Mouse (Mus musculus): ENCODE measurements around the gene Sit1.

The Sit1 gene

DNA sequence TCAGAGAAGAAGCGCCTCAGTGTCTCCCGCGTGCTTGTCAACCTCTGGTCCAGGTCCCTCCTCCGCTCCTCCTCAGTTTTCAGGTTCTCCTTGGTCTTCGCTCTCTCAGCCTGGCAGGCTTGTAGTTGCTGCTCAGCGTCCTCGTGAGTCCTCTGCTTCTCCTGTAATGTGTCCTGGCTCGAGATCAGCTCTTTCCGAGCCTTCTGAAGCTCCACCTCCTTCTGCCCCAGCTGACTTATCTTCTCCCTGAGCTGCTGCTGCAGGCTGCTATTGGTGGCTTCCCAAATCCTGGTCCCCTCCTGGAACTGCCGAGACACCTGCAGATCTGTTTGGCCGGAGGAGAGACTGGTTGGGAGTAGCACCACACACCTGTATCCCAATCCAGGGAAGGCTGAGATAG lies 31.2 kb downstream of the Sit1 start:
- H3K36me3 ChIP-seq (ENCODE audit: insufficient read depth, low read length) = peaks cover 7% of the 10 kb centered on the region
- peaks cover 60% of the 10 kb centered on the region for H3K27me3 ChIP-seq (ENCODE audit: insufficient read depth, low read length)
- H3K4me1 ChIP-seq (replicated peaks; ENCODE audit: low read depth, low read length) = peaks cover 24% of the 10 kb centered on the region
- peaks cover 6% of the 10 kb centered on the region; the same call in 1 of the 2 replicates for H3K9me3 ChIP-seq (ENCODE audit: low read length)
- TF ChIP-seq NANOG (IDR thresholded peaks at IDR 0.05; ENCODE audit: borderline replicate concordance, low read length) (no peak), CTCF (conservative IDR thresholded peaks at IDR 0.05; ENCODE audit: low read length) (no peak), POU5F1 (IDR thresholded peaks at IDR 0.05; ENCODE audit: borderline replicate concordance, low read length) (no peak)
- no peak overlapping the region for H3K4me3 ChIP-seq (replicated peaks; ENCODE audit: low read length)

DNA sequence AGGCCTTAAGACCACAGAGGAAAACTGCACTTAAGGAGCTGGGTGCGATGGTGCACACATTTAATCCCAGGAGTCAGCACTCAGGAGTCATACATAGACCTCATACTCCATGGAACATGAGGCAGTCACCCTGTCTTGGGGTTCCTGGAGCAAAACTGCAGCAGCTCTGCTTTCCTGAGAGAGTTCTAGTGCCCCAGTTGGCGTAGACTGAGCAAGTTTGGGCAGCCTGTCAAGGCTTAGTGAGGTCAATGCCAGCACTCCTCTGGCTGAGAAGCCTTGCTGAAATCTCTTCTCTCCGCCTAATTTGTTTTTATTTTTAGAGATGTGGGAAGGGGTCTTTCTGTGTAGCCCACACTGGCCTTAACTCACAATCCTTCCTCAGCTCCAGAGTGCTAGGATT lies 35.0 kb downstream of the Sit1 start:
- Histone ChIP-seq H3K4me1 (replicated peaks; ENCODE audit: low read depth, low read length) (peaks cover 31% of the 10 kb centered on the region), H3K36me3 (ENCODE audit: insufficient read depth, low read length) (peaks cover 31% of the 10 kb centered on the region), H3K9me3 (ENCODE audit: low read length) (peaks cover 6% of the 10 kb centered on the region; the same call in 1 of the 2 replicates), H3K4me3 (replicated peaks; ENCODE audit: low read length) (no peak overlapping the region), H3K27me3 (ENCODE audit: insufficient read depth, low read length) (peaks cover 58% of the 10 kb centered on the region)
- no peak for TF ChIP-seq CTCF (conservative IDR thresholded peaks at IDR 0.05; ENCODE audit: low read length)
- TF ChIP-seq POU5F1 (IDR thresholded peaks at IDR 0.05; ENCODE audit: borderline replicate concordance, low read length) = no peak
- no peak for TF ChIP-seq NANOG (IDR thresholded peaks at IDR 0.05; ENCODE audit: borderline replicate concordance, low read length)

DNA sequence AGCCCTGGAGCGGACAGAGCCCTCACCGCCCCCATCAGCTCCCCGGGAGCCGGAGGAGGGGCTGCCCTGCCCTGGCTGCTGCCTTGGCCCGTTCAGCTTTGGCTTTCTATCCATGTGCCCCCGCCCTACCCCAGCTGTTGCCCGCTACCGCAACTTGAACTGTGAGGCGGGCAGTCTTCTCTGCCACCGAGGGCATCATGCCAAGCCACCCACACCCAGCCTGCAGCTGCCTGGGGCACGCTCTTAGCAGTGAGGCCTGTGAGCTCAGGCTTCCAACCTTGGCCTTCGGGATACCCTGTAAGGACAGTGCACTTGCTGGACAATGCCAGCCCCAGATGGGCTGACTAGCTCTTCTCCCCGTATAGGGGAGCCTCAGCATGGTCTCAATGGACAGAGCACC lies 36.3 kb downstream of the Sit1 start:
- Histone ChIP-seq H3K4me1 (replicated peaks; ENCODE audit: low read depth, low read length) (peaks cover 24% of the 10 kb centered on the region), H3K36me3 (ENCODE audit: insufficient read depth, low read length) (peaks cover 31% of the 10 kb centered on the region), H3K9me3 (ENCODE audit: low read length) (peaks cover 6% of the 10 kb centered on the region; the same call in 1 of the 2 replicates), H3K4me3 (replicated peaks; ENCODE audit: low read length) (no peak overlapping the region), H3K27me3 (ENCODE audit: insufficient read depth, low read length) (peaks cover 47% of the 10 kb centered on the region)
- TF ChIP-seq CTCF (conservative IDR thresholded peaks at IDR 0.05; ENCODE audit: low read length) (no peak), POU5F1 (IDR thresholded peaks at IDR 0.05; ENCODE audit: borderline replicate concordance, low read length) (no peak), NANOG (IDR thresholded peaks at IDR 0.05; ENCODE audit: borderline replicate concordance, low read length) (no peak)

- TF ChIP-seq NANOG (IDR thresholded peaks at IDR 0.05; ENCODE audit: borderline replicate concordance, low read length) (no peak), CTCF (conservative IDR thresholded peaks at IDR 0.05; ENCODE audit: low read length) (no peak), POU5F1 (IDR thresholded peaks at IDR 0.05; ENCODE audit: borderline replicate concordance, low read length) (no peak)
- H3K36me3 ChIP-seq (ENCODE audit: insufficient read depth, low read length) = peaks cover 31% of the 10 kb centered on the region
- H3K4me3 ChIP-seq (replicated peaks; ENCODE audit: low read length) = peak overlapping the region; percentile 92
- no peaks in the 10 kb centered on the region for H3K9me3 ChIP-seq (ENCODE audit: low read length)
- peaks cover 25% of the 10 kb centered on the region for H3K27me3 ChIP-seq (ENCODE audit: insufficient read depth, low read length)
- peaks cover 38% of the 10 kb centered on the region for H3K4me1 ChIP-seq (replicated peaks; ENCODE audit: low read depth, low read length)
Measured at GRCm38 (mm10) chr4:43443511-43443910, 40.0 kb downstream of the Sit1 start.

DNA sequence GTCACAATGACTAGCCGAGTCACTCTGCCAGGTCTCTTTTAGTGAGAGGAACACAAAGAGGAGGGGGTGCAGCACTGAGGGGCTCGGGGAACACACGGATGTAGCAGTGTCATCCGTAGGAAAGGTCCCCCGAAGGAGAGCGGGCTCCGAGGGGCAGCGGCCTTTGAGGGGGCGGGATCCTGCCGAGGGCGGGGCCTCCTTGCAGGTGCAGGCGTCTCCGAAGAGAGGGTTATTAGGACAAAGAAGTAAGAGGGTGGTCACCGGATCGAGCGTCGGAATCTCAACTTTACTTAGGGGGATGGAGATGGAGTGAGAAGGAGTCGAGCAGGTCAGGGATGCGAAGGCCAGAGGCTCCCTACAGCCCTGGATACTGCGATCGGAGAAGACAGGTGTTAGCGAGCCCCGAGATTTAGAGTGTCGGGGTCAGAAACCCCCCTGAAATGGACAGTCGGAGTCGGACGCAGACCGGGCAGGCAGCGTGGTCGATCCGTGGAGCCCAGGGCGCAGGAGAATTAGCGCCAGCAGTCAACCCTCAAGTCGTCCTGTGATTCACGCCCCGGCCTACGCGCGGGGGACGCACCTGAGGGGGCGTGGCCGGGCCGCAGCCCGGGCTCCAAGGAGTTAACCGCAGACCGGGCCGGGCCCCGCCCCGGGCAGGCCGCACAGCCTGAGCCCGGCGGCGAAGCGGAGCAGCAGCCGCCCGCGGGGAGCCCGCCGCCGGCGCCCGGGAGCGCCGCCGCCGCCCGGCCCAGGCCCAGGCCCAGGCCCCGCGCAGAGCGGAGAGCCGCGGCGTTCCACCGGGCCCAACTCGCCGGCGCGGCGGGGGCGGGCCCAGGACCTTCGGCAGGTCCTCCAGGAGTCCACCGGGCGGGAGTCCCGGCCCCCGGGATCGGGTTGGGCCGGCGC lies 40.8 kb downstream of the Sit1 start:
- H3K27me3 ChIP-seq (ENCODE audit: insufficient read depth, low read length) = peaks cover 23% of the 10 kb centered on the region
- TF ChIP-seq POU5F1 (IDR thresholded peaks at IDR 0.05; ENCODE audit: borderline replicate concordance, low read length) (no peak), NANOG (IDR thresholded peaks at IDR 0.05; ENCODE audit: borderline replicate concordance, low read length) (no peak), CTCF (conservative IDR thresholded peaks at IDR 0.05; ENCODE audit: low read length) (no peak)
- H3K36me3 ChIP-seq (ENCODE audit: insufficient read depth, low read length) = peaks cover 27% of the 10 kb centered on the region
- peaks cover 38% of the 10 kb centered on the region for H3K4me1 ChIP-seq (replicated peaks; ENCODE audit: low read depth, low read length)
- peak overlapping the region; percentile 92 for H3K4me3 ChIP-seq (replicated peaks; ENCODE audit: low read length)
- no peaks in the 10 kb centered on the region for H3K9me3 ChIP-seq (ENCODE audit: low read length)

GRCm38 (mm10) chr4:43442044-43442443 lies 41.5 kb downstream of the Sit1 start:
- peak; percentile 62 for TF ChIP-seq CTCF (conservative IDR thresholded peaks at IDR 0.05; ENCODE audit: low read length)
- no peak for TF ChIP-seq NANOG (IDR thresholded peaks at IDR 0.05; ENCODE audit: borderline replicate concordance, low read length)
- no peaks in the 10 kb centered on the region for H3K9me3 ChIP-seq (ENCODE audit: low read length)
- H3K4me3 ChIP-seq (replicated peaks; ENCODE audit: low read length) = peak overlapping the region; percentile 92
- H3K36me3 ChIP-seq (ENCODE audit: insufficient read depth, low read length) = peaks cover 20% of the 10 kb centered on the region
- peaks cover 23% of the 10 kb centered on the region for H3K27me3 ChIP-seq (ENCODE audit: insufficient read depth, low read length)
- H3K4me1 ChIP-seq (replicated peaks; ENCODE audit: low read depth, low read length) = peaks cover 38% of the 10 kb centered on the region

GRCm38 (mm10) chr4:43441639-43442038 lies 41.9 kb downstream of the Sit1 start, which contains the start of gene Tesk1:
Gene Tesk1 (plus strand): TSS chr4:43441939.
- peaks cover 37% of the 10 kb centered on the region for H3K4me1 ChIP-seq (replicated peaks; ENCODE audit: low read depth, low read length)
- no peaks in the 10 kb centered on the region for H3K9me3 ChIP-seq (ENCODE audit: low read length)
- peaks cover 23% of the 10 kb centered on the region for H3K27me3 ChIP-seq (ENCODE audit: insufficient read depth, low read length)
- peak within 1 kb of the TSS; percentile 92 for H3K4me3 ChIP-seq (replicated peaks; ENCODE audit: low read length)
- H3K36me3 ChIP-seq (ENCODE audit: insufficient read depth, low read length) = peaks cover 16% of the 10 kb centered on the region
- TF ChIP-seq NANOG (IDR thresholded peaks at IDR 0.05; ENCODE audit: borderline replicate concordance, low read length) (no peak), CTCF (conservative IDR thresholded peaks at IDR 0.05; ENCODE audit: low read length) (no peak), POU5F1 (IDR thresholded peaks at IDR 0.05; ENCODE audit: borderline replicate concordance, low read length) (no peak)

GRCm38 (mm10) chr4:43432832-43433231 lies 50.7 kb downstream of the Sit1 start:
- H3K4me3 ChIP-seq (replicated peaks; ENCODE audit: low read length) = no peak overlapping the region
- no peak for TF ChIP-seq NANOG (IDR thresholded peaks at IDR 0.05; ENCODE audit: borderline replicate concordance, low read length)
- no peak for TF ChIP-seq CTCF (conservative IDR thresholded peaks at IDR 0.05; ENCODE audit: low read length)
- no peak for TF ChIP-seq POU5F1 (IDR thresholded peaks at IDR 0.05; ENCODE audit: borderline replicate concordance, low read length)
- no peaks in the 10 kb centered on the region for H3K9me3 ChIP-seq (ENCODE audit: low read length)
- H3K27me3 ChIP-seq (ENCODE audit: insufficient read depth, low read length) = peaks cover 25% of the 10 kb centered on the region
- peaks cover 29% of the 10 kb centered on the region for H3K4me1 ChIP-seq (replicated peaks; ENCODE audit: low read depth, low read length)
- H3K36me3 ChIP-seq (ENCODE audit: insufficient read depth, low read length) = no peaks in the 10 kb centered on the region
